Mouse (Mus musculus) adrenal gland, adult (tissue): ENCODE data around the gene Ccnt1.

Experiments
- DNase-seq, 2 experiments: peaks; one replicate each; pipeline ENCODE4 v3.0.0; 2022 to 2023; ENCODE audit warnings: low spot score in 1 of 2; ENCODE audit not compliant: inconsistent age in 2 of 2

Ccnt1 gene

DNA sequence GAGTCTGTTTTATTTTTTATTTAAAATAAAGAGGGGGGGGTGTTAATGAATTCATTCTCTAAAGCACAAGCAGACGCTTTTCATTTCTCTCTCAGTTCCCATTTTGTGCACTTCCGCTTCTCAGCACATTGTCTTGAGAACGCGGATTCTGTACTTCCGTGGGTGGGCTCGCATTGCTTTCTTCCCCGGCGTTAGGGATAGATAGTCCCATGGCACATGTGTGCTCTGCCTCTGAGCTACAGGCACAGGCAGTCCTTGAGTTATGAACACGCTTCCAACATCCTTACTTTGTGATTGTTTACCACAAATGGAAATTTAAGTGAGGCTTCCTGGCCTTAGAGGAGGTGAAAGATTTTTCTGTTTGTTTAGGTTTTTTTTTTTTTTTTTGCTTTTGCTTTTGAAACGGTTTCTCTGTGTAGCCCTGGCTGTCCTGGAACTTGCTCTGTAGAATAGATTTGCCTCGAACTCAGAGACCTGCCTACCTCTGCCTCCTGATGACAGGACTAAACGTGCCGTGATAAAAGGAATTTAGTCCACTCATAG is 59.3 kb downstream of the Ccnt1 start:
- peak in 1 of 2 experiments; percentile 40 for DNase-seq

- DNase-seq, result peak; percentile 66 to 88
Measured at GRCm38 (mm10) chr15:98510438-98511385, 60.0 kb downstream of the Ccnt1 start.

GRCm38 (mm10) chr15:98509387-98509786 is 61.3 kb downstream of the Ccnt1 start:
- DNase-seq, result no peak

DNA sequence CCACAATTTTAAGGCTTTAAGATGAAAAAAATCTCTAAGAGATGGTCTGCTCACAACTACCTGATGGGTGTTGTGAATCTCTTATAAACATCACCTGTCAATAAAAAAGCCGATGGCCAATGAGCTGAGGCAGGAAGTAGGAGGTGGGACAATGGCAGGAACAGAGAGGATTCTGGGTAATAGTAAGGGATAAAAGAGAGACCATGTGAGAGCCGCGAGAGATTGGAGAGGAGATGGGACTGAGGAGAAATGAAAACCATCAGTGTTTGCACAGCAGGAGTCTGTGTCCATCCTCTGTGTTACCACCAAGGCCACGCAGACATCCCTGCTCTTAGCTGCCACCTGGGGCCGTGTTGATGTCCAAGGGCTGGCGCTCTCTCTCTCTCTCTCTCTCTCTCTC is 63.4 kb downstream of the Ccnt1 start:
- DNase-seq, result no peak

DNA sequence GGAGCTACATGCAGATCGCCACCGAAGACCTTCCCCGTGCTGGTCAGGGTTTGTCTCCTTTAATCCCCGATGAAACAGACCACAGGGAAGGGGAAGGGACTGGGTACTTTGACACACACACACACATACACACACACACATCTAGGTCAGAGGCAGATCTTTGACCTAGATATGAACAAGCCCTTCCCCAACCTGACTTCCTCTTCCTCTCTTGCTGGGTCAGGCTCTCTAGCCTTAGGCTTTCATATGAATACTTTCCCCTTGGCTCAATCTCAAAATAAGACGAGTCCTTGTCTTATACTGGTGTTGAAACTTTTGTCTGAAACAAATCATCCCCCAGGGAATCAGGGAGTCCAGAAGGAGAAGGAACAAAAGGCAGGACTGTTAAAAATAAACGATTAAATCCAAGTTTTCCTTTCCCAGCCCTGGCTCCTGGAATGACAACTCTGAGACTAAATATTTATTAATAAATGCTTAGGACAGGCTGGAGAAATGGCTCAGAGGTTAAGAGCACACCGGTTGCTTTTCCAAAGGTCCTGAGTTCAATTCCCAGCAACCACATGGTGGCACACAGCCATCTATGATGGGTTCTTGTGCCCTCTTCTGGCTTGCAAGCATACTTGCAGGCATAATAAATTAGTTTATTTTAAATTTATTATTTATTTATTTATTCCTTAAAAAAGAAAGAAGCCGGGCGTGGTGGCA is 64.3 kb downstream of the Ccnt1 start:
- DNase-seq, result peak in 1 of 2 experiments; percentile 26

GRCm38 (mm10) chr15:98504514-98504913 is 66.2 kb downstream of the Ccnt1 start:
- DNase-seq, result peak; percentile 43 to 84

GRCm38 (mm10) chr15:98503317-98503716 is 67.4 kb downstream of the Ccnt1 start:
- no peak for DNase-seq

- no peak for DNase-seq
Measured at GRCm38 (mm10) chr15:98497631-98498030, 73.1 kb downstream of the Ccnt1 start.

DNA sequence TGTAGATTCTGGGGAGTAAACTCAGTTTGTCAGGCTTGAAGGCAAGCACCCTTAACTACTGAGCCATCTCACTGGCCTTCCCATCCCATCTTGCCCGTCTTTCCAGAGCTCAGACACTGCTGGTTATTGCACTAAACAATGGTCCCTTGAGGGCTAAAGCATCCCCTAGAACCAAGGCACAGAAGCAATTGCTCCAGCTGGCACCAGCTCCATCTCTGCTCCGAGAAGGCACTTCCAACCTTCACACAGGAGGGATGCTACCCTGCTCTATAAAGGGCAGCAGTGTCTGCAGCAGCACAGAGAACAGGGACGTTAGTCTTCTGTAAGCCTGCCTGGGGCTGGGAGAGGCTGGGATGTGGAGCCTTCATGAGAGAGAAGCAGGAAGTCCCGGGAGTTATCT is 78.6 kb downstream of the Ccnt1 start, which contains the start of gene Olfr279:
Gene Olfr279 (plus strand): TSS at position 301 of the 400 bp plus-strand sequence.
- no peak for DNase-seq

DNA sequence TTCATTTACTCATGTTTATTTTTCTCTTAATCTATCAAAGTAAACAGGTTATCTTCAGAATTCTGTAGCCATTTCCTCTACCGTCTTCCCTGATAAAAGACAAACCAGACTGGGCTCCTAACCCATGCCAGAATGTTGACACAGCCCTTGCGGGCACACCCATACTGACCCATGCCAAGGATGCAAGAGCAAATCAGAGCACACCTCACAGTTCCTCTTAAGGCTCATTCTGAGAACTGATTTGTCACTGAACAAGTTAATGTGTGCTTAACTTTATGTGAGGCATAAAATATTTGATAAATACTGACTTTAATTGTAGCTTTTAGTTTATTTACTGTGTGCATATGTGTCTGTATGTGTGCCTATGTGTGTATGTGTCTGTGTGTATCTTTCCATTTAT is 79.4 kb downstream of the Ccnt1 start:
- DNase-seq, result no peak
